Mouse (Mus musculus) adrenal gland, postnatal 14 days (tissue): ENCODE results near the gene Gm4131. TPM values are rescaled to one million over a fixed set of nuclear protein-coding genes. Genes with fewer than 3 reads are reported as not detected.

Experiments
- total RNA-seq: library from RNA; stranded (reverse); gene quantifications from 2 replicates; pipeline ENCODE4 v1.2.3, GENCODE M21; 2021

Gene Gm4131
- total RNA-seq, 1 experiment from 2014 or later = not detected

Other genes with a start within 250 kb of the Gm4131 start
- gene Gucy1b2, start 110.6 kb downstream of the Gm4131 start, total RNA-seq = 0.83 and 0.93 TPM in 2 replicates
- gene Fam124a, start 11.2 kb downstream of the Gm4131 start, total RNA-seq = 2.5 and 3.9 TPM in 2 replicates
- gene Serpine3, start 96.7 kb upstream of the Gm4131 start, total RNA-seq = not detected in 2 replicates
- 43.2 and 44.7 TPM in 2 replicates for gene Ints6, start 194.2 kb upstream of the Gm4131 start, total RNA-seq